Mouse (Mus musculus) adrenal gland (tissue): ENCODE data around the gene Kcna10.

Experiments
- intact Hi-C: fragments of 180-260 bp; cut with DNase I; formaldehyde crosslinking; loops from one replicate; pipeline ENCODE4 v1.15.1; 2025

The Kcna10 gene

DNA sequence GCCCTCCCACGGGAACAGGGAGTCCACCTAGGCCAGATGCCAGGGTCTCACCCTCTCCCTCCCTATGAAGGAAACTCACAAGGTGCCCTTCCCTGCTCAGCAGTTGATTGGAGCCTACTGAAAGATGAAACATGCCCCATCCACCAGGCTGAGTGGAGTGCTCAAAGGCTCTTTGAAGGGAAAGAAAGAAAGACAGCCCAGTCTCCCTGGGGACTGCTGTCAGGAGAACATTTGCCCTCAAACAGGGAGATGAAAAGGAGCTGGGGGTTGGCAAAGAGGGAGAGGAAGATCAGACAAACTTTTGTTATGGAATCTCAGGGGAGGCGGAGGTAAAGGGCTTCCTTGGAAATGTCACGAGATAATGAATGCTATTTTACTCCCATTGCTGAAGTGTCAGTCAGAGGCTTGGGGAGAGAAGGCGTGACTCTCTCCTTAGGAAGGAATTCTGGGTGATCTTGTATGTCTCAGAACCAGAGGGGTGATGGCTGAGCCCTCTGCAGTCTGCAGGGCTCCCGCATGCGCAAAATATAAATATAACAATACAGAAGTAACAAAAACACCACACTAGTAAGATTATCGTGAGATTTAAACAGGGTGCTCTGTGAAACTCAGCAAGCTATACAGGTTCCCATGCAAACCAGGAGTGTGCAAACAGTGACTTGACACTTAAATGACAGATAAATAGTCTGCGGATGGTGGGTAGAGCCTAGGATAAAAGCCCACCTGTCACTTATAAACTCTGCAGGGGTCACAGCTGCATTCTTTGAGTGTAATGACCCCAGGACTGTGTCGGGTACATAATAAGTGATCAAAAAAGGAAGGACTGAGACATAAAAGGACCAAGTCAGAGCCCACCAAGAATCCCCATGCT, 18.7 kb downstream of the Kcna10 start:
- intact Hi-C loops: no loop called here

- intact Hi-C loops: no loop called here
These were observed 21.6 kb downstream of the Kcna10 start for GRCm38 (mm10) chr3:107204413-107204812.

GRCm38 (mm10) chr3:107205170-107205569, 22.3 kb downstream of the Kcna10 start:
- intact Hi-C loops: no loop called here

GRCm38 (mm10) chr3:107205994-107206393, 23.1 kb downstream of the Kcna10 start:
- intact Hi-C loops: loop anchor here (2.0 kb wide), 1 partner anchor 257 kb away; no protein-coding TSS in a partner anchor

DNA sequence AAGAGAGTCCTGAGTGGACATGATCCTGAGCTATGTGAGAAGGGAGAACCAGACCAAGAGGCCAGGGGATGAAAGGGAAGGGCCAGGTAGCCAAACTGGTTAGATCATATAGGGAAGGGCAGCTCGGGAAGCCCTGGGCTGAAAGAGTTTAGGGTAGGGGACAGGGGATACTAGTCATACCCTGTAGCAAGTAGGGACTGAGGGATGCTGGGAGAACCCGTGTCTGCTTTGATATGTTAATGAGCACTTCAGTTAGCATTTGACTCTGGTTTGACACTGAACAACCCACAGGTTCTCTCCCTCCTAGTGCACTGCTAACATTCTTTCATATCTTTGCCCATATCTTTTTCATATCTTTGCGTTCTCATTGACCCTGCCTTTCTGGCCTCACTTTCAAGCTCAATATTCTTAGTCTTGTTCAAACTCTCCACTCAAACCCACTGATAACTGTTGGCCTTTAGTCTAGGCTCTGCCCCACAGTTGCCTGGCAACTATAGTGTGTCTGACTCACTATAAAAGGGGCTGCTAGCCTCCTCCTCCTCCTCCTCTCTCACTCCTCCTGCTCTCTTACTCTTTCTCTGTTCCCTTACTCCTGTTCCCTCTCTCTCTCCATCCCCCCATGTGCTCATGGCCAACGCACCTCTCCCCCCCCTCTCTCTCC, 23.8 kb downstream of the Kcna10 start:
- intact Hi-C loops: loop anchor here (2.0 kb wide), 1 partner anchor 256 kb away; no protein-coding TSS in a partner anchor

DNA sequence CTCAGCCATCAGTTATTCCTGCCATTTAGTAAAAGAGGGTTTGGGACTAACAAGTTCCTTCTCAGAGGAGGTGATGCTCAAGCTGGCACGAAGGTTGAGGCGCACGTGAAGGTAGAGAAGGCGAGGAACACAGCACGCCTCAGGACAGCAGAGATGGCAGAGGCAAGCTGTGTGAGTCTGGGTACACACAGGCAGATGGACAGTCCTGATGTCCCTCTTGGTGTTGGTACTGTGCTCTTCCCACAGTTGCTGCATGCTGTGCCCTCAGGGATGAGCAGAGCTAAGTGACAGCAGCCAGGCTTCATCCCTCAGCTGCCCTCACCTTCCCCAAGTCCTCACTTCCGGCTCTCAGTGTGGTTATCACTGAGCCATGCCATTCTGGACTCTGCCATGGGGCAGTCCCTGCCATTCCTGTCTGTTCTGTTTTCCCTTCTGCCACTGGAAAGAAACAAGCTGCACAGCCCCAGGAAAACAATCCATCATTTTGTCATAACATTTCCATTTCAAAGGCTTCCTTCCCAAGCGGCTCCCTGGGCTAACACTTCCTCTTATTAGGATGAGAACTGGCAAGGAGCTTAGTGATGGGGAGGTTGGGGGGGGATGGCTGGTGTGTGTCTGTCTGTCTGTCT, 24.9 kb downstream of the Kcna10 start:
- intact Hi-C loops: loop anchor here (2.0 kb wide), 1 partner anchor 255 kb away; no protein-coding TSS in a partner anchor

DNA sequence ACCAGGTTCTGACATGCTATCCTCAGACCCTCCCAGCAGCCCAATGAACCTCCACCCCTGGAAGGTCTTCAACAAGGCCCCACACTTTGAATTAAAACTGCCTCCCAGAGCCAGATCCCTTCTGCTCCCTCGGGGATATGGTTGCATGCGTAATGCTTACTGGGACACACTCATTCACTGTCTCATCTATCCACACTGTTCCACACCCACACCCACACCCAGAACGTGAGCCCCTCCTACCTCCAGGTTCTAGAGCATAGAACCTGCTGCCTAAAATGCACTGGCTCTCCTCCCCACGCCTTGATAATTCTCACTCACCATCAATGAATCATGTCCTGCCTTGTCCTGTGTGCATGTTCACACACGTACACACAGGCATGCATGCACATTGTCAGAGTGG, 31.8 kb downstream of the Kcna10 start:
- intact Hi-C loops: no loop called here

GRCm38 (mm10) chr3:107216400-107217100, 33.7 kb downstream of the Kcna10 start:
- intact Hi-C loops: no loop called here

DNA sequence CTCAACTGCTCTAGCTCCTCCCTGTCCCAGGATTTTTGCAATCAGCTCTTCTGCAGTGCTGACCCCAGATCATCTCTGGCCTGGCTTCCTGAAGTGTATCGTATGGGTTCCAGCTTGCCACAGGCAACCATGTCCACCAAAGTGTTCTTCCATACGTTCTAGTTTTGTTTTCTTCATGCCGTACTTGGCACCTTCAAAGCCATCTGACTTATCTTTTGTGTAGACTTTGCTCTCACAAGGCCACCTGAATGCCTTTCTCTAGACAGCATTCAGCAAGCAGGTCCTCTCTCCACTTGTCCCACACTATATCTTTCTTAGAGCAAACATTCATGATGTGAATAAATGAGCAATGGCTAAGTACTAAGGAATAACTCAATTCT, 34.2 kb downstream of the Kcna10 start:
- intact Hi-C loops: no loop called here

DNA sequence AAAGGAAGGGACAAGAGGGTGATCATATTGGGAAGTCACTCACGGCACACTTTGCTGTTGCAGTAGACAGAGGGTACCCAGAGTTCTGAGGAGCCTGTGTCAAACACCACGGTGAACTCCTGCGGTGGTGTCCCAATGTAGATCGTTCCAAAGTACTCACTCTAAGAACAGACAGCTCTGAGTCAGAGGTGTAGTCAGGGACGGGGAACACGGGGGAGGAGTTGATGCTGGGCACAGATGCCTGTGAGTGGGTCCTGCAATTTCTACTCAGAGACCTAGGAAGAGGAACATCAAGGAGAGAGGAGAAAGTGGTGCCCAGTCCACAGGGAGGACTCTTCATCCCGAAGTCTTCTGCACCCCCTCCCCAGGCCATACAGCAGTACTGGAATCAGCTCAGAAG, 35.7 kb downstream of the Kcna10 start:
- intact Hi-C loops: no loop called here

DNA sequence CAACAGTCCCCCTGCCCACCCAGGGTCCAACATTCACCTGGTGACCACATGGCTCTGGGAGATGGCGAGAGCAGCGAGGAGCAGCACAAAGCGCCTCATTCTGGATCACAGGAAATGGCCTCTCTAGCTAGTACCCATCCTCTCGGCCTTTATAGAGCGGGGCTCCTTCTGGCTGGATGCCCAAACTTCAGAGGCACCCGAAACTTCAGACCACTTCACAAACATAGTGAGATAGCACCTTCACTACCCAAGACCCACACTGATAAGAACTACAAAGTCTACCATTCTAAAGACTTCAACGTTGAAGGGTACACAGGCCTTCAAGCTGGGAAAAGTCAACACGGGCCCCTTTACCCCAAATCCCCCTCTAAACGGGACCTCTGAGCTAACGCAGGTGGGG, 38.8 kb downstream of the Kcna10 start, which contains the start of gene Cym:
Gene Cym, minus strand, starts transcription at position 125 of the 400 bp plus-strand sequence.
- intact Hi-C loops: no loop called here

DNA sequence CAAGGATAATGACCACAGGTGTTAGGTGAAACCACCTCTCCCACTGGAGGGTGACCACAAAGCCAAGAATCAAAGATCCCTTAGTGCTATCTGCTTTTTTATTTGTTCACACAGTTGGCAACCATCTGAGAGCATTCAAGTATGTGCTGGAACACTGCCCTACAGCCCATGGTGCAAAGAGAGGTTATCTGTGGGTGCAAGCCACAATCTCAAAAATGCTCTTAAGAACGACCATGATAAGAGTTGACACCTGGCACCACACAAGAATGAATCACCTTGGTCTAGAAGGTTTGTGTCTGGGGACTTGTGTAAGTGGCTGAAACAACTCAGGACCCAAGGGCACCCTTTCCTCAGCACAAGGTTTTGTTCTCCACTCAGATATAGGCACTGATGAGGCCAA, 40.4 kb downstream of the Kcna10 start:
- intact Hi-C loops: no loop called here

GRCm38 (mm10) chr3:107225820-107226219, 43.0 kb downstream of the Kcna10 start:
- intact Hi-C loops: no loop called here

- intact Hi-C loops: no loop called here
These were observed 46.4 kb downstream of the Kcna10 start for GRCm38 (mm10) chr3:107229221-107229620.

- intact Hi-C loops: loop anchor here (5.0 to 10.0 kb wide), 2 partner anchors 125 to 237 kb away; no protein-coding TSS in a partner anchor
These were observed 47.0 kb downstream of the Kcna10 start for GRCm38 (mm10) chr3:107229822-107230221.

GRCm38 (mm10) chr3:107230527-107230926, 47.7 kb downstream of the Kcna10 start, which contains the start of gene A630076J17Rik:
TSS of gene A630076J17Rik (plus strand) at chr3:107230614.
- intact Hi-C loops: loop anchor here (5.0 to 10.0 kb wide), 2 partner anchors 124 to 237 kb away; no protein-coding TSS in a partner anchor

DNA sequence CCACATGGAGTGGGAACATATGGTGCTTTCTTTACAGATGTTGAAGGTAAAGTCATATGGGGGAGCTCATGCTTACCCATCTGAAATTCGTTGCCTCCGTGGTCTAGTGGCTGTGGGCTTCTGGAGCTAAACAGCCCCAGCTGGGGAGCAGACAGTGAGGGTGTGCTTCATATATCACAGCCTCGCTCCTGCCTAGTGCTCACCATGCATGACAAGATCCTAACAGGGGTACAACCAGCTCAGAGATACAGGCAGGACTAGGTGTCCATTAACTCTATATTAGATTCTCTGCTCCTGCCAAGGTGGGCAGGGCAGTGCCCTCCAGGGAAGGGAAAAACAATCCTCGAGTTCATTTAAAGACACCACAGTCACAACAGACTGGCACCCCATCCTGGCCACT, 48.3 kb downstream of the Kcna10 start:
- intact Hi-C loops: loop anchor here (5.0 to 10.0 kb wide), 2 partner anchors 124 to 236 kb away; no protein-coding TSS in a partner anchor

DNA sequence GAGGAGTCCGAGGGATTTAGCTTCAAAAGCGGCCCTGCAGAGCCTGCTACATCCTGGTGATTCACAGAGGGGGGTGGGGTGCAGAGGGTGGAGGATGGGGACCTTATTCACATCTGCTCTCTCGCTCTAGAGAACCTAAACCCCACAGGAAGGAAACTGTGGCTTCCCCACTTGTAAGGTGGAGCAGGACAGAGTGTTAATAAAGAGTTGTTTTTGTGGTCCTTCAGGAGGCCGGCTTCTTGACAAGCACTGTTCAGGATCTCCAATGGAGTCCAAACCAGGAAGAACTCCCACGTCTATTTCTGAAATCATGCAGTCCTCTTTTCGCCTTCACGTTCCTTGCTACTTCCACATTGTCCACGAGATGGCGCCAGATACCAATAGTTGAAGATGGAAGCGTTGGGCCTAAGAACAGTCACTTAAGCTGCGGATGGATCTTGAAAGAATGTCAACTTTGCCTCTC, 50.5 kb downstream of the Kcna10 start:
- intact Hi-C loops: loop anchor here (1.0 to 10.0 kb wide), 3 partner anchors 41 to 234 kb away; no protein-coding TSS in a partner anchor

GRCm38 (mm10) chr3:107233945-107234344, 51.1 kb downstream of the Kcna10 start:
- intact Hi-C loops: loop anchor here (1.0 to 10.0 kb wide), 3 partner anchors 40 to 233 kb away; no protein-coding TSS in a partner anchor

- intact Hi-C loops: loop anchor here (10.0 kb wide), 1 partner anchor 117 kb away; no protein-coding TSS in a partner anchor
These were observed 55.2 kb downstream of the Kcna10 start for GRCm38 (mm10) chr3:107238051-107238450.
